Mouse (Mus musculus) thymus, postnatal 10 days (tissue): ENCODE measurements around the gene Xpnpep3.

Experiments
- DNase-seq, 2 experiments: peaks; one replicate each; pipeline ENCODE4 v3.0.0; 2021; ENCODE audit warnings: low spot score in 2 of 2

Xpnpep3 gene

DNA sequence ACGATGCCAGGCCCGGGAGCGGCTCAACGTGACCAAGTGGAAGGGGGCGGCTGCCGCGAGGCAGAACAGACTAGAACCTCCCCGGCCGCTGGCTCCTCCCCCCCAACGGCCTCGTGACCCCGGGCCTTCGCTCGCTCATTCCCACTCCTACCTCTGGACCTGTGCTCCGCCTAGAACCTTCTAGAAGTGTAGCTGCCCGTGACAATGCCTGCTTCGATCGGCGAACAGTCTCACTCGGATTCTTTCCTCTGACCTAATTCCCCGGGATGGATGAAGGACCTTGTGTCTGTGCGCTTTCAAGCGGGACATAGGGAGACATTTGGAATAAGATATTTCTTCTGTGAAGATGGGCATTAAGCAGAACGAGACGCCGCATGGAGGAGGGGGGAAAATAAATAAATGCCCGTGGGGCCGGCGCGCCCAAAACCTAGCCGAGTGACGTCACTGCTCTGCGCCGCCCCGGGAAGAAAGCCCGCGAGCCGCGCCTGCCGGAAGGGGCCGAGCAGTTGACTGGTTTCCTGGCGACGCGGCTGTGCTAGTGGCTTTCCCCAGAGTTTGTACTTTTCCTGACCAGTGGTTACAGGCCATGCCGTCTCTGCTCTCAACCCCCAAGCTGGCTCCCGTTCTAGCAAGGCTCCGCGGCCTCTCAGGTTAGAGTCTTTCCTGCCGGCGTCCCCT is at the start of gene Xpnpep3, which contains the start of gene St13:
Gene Xpnpep3 (plus strand): TSS at position 501 of the 678 bp plus-strand sequence.
Gene St13 (minus strand): TSS at position 440 of the 678 bp plus-strand sequence.
- DNase-seq = peak; percentile 93 to 98

DNA sequence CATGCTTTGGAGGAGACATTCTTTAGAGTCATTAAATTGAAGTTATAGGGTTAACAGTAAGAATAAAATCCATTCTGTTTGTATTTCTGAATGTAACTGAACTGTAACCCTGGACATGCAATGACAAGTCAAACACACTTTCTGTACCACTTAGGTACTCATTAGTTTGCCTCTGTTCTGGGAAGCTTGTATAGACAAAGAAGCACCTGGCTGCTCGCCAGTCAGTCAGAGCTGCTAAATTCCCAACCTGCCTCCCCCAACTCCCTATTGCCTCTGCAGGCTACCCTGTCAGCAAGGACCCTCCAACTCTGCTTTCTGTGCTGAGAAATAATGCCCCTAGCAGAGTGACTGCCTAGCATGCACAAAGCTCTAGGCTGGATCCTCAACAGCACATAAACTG is 49.5 kb upstream of the Xpnpep3 start:
- DNase-seq = no peak

DNA sequence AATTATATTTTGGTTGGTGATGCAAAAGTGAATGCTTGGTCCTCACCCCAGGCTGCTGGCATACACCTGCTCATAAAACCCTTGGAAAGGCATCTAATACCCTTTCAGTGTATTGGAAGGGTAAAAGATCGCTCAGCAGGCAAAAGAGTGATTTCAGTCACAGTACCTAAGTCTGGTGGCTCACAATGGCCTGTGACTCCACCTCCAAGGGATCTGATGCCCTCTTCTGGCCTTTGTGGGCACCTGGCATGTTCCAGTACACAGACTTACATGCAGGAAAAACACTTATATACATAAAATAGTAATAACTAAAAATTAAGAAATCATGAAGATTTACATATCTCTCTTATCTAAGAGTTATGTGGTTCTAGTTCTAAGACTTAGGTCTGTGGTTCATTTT is 47.3 kb upstream of the Xpnpep3 start:
- no peak for DNase-seq

DNA sequence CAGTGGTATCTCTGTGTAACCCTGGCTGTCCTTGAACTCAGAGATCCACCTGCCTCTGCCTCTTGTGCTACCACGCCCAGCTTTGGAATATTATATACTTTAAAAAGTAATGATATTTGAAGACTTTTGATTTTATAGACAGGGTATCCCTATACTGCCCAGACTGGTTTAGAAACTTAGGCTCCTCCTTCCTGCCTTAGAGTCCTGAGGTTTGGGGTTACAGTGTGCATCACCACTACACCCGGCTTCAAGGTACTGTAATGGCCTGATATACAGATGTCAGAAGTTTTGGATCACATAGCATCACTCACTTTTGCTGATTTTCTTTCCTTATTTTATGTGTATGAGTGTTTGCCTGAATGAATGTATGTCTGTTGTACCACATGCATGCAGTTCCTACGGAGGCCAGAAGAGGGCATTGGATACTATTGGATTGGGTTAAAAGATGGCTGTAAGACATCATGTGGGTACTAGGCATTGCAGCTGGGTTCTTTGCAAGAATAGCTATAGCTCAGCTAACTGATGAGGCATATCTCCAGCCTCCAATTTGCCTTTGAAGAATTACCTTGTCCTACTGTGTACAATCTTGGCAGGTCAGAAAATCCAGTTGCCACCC is 44.7 kb upstream of the Xpnpep3 start:
- DNase-seq = peak; percentile 43 to 73

DNA sequence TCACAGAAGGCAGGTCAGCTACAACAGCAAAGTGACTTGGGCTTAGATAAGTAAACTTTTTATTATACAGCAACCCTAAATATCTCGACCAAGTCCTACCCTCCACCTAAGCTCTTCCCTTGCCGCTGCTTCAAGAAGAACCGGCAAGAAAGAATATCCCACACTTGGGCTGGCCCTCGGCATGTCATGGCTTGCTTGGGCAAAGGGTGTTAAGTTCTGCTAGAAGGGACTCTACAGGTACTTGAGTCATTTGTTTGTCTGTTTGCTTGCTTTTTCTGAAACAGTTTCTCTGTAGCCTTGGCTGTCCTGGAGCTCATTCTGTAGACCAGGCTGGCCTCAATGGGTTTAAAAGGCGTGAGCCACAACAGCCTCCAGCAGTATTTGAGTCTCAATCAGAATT is 43.0 kb upstream of the Xpnpep3 start:
- no peak for DNase-seq

DNA sequence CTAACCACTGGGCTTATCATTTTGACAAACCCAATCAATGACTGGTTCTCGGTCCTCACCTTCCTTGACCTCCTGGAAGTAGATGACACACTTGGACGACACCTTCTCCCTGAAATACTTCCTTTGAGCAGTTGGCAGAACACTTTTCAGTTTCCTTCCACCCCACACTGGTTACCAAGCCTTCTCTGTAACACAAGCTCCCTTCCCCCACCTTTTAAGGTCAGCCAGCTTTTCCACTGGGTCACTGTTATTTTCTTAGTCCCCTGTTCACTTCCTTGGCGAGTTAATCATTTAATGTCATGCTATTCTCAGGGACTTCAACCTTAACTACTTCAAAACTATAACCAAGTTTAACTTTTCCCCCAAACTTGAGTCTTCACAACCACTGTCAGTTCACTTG is 41.0 kb upstream of the Xpnpep3 start:
- DNase-seq = no peak

DNA sequence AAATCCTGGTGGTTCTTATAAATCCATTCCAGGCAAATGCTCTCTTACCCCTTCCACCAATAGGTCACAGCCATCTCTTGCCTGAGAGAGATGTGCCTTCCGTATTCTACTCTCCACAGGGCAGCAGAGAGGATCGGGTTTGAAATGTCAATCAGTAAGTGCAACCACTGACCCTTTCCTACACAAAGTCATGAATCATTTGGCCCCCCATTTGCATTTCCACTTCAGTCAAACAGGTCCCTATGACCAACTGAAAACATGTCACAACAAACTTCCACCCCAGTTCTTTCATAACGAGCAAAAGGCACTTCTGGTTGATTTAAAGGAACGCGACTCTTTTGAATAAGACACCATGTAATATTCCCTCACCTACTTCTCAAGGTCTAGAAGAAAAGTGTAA is 40.5 kb upstream of the Xpnpep3 start:
- DNase-seq = no peak

DNA sequence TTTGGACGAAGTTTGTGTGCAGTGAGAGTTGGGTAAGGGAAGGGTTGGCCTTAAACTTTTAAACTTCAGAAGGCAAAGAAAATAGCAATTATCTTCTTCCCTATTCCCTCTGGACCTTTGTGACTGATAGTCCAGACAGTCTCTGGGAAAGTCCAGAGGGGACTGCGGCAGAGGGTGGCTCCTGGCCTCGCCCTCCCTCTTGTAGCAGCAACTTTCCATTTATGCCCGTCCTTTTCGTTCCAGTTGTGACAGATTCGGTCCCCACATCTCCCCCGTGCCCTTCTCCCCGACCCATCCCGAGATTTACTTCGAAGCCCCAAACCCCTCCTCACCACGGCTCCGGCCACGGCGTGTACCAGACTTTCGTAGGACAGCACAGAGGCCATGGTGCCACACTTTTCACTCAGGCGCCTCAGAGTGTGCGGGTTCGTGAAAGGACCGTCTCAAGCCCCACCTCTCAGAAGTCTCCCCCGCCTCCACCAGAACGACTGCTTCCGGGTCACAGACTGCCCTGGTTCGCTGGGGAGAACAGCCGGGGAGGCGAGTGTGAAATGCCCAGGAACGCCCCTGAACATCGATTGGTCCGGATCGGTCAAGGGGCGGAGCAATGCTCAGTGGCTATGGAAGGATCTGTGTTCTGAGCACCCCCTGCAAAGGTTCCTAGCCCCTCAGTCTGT is 39.5 kb upstream of the Xpnpep3 start, which contains the start of gene Slc25a17:
Gene Slc25a17 (minus strand): TSS at position 468 of the 677 bp plus-strand sequence.
- peak; percentile 94 to 96 for DNase-seq

DNA sequence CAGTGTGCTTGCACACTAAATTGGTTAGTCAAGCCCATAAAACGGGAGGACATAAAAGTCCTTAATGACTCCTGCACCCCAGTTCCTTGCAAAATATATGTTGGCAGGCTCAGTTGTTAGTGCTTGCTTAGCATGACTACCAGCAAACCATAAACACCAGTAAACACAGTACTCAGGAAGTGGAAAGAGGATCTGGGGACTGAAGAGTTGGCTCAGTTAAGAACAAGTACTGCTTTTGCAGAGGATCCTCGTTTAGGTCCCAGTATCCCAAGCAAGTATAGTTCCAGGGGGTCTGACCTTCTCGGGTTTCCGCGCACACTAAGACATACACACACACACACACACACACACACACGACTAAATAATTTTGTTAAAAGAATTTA is 38.9 kb upstream of the Xpnpep3 start:
- DNase-seq = peak in 1 of 2 experiments; percentile 7

DNA sequence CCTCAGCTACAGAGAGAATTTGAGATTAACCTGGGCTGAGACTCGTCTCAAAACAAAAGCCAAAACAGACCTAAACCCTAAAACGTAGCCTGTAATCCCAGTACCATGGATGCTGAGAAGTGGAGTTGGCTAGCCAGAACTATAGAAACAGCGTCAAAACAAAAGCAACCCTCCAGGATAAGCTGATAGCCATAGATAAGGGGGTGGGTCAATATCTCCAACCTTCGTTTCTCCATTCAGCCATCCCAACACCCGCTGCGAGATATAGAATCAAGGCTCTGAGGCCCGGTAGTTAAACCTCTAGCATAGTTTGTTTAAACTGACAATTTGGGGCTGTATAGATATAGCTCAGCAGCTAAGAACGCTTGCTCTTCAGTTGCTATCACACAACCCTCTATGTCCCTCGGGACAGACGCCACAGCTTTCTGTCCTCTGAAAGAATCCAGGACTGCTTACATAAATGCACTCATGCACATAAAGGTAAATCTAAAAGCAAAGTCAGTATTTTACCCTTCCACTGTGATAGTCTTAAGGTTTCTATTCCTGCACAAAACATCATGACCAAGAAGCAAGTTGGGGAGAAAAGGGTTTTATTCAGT is 38.4 kb upstream of the Xpnpep3 start:
- no peak for DNase-seq

DNA sequence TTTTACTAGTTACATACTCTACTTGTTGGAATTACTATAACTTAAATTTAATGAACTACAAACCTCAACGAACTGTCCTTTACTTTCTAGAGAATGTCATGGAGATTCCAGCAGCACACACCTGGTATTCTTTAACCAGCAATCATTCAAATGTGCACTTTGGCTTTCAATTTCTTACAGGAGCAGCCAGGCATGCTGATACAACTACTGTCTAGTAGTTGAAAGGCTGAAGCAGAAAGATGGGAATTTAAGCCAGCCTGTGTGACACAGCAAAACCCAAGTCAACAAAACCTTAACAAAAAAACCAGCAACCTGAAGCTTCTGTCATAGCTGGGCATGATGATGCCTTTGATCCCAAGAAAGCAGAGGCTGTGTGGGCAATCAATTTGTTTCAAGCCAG is 37.4 kb upstream of the Xpnpep3 start:
- DNase-seq = no peak

DNA sequence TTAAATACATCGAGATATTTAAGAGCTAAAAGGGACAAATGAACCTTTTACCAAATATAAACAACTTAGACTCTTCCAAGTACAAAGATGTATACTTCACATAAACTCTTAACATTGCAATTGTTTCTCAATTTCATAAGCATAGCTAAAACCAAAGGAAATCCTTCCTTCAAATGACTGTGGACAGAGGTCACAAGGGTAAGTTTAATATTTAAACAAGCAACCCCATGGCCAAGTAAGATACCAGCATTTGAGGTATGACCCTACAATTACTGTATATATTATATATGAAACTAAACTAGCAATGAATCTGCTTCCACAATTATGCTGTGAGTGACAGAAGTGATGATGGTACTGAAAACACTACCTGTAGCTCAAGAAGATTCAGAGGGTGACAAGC is 35.7 kb upstream of the Xpnpep3 start:
- DNase-seq = no peak

DNA sequence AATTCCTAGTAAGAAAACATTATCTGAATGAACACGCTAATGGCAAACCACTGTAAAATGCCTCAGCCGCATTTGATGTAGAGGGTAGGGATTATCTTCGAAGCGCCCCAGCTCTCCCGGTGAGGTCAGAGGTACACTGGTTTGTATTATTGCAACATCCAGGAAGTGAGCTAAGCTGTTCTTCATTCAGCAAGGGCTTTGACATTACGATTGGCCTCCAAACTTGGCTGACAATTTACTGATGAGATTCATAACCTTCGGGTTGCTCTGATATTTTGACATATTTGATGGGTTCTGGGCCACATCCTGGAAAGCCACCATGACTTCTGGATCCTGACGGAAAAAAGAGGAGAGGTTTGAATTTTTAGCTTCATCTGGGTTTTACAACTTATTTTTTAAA is 34.7 kb upstream of the Xpnpep3 start:
- DNase-seq = no peak

DNA sequence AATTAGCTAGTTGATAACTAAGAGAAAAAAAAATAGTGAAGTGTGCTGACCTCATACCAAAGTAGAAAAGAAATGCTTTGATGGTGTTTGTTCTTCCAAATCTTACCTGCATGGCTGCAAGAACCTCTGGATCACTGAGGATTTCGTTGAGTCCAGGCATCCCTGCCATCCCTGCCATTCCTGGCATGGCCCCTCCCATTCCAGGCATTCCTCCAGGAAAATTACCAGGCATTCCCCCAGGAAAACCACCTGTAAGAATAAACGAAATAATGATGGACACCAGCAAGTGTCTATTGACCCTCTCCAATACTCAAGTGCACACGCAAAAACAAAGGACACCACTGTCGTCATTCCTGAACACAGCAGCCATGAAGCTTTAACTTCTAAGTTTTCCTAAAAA is 33.7 kb upstream of the Xpnpep3 start:
- DNase-seq = no peak

DNA sequence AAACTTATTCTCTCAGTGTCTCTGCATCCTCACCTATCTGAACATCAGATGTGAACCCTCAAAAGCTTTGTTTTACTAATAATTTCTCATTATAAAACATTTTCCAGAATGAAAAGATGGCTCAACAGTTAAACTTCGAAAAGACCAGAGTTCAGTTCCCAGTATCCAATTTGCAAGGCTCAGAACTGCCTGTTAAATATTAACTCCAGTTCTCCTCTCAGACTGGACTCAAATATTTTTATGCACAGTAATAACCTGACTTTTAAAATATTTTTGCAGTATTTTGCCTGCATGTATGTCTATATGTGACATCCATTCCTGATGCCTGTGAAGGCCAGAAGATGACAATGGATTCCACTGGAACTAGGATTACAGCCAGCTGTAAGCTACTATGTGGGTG is 31.3 kb upstream of the Xpnpep3 start:
- no peak for DNase-seq

DNA sequence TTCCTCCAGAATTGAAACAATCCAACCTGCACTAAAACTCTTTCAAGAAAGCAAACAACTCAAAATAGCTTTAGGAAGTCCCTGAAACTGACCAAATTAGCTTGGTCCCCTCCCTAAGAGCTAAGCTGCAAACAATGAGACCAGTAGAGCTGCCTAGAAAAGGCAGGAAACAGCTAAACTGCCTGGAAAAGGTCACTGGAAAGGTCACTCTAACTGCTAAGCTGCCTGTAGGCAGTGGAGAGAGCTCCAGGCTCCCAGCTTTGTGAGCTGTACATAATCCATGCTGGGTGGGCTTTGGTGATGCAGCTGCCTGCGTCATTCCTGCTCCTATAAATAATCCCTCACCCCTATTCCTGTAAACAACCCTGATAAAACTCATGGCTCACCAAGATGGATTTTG is 29.6 kb upstream of the Xpnpep3 start:
- no peak for DNase-seq

DNA sequence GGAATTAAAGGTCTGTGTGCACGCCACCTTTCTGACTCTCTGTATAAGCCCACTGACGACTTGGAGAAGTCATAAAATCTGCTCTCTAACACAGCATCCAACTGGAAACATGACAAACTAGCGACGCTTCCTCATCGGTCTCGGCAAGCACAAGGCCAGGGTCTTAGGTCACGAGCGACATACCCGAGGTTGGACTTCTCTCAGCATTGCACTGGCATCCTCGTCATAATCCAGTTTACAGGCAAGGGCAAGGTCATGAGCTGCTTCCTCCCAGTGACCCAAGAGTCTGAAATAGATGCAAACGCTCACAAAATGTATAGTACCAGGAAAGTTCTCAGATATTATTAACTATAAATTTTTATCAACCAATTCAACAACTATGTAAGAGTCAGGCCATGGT is 25.3 kb upstream of the Xpnpep3 start:
- no peak for DNase-seq

DNA sequence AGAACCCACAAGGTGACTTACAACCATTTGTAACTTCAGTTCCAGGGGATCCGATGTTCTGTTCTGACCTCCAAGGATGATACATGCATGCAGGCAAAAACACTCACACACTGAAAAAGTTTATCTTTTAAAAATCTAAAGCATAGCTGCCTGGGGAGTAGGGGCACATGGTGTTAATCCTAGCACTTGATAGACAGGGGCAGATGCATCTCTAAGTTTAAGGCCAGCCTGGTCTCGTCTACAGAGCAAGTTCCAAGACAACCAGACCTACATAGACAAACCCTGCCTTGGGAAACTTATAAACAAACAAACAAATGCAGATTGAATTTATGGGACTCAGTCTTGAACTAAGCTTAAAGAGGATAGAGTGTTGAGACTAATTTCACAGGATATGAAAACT is 21.1 kb upstream of the Xpnpep3 start:
- no peak for DNase-seq

DNA sequence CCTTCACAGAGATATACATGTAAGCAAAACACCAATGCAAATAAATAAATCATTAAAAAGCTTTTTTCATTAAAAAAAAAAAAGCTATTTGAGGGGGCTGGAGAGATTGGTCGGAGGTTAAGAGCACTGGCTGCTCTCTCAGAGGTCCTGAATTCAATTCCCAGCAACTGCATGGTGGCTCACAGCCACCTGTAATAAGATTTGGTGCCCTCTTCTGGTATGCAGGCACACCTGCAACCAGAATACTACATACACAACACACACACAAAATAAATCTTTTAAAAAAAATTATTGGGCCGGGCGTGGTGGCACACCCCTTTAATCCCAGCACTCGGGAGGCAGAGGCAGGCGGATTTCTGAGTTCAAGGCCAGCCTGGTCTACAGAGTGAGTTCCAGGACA is 13.6 kb upstream of the Xpnpep3 start:
- peak in 1 of 2 experiments; percentile 9 for DNase-seq

DNA sequence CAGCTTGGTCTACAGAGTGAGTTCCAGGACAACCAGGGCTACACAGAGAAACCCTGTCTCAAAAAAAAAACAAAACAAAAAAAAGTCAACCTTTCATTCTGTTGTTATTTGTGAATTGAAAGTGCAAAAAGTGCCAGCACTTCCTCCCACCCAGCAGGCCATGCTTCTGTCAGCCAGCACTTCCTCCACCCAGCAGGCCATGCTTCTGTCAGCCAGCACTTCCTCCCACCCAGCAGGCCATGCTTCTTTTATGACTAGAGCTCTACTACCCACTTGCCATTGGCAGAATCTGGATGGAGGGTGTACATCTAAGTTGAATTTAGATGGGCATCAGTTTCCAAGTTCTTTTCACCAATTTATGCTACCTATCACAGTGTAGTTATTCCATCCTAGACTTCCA is 6.9 kb upstream of the Xpnpep3 start:
- DNase-seq = peak; percentile 12 to 21

DNA sequence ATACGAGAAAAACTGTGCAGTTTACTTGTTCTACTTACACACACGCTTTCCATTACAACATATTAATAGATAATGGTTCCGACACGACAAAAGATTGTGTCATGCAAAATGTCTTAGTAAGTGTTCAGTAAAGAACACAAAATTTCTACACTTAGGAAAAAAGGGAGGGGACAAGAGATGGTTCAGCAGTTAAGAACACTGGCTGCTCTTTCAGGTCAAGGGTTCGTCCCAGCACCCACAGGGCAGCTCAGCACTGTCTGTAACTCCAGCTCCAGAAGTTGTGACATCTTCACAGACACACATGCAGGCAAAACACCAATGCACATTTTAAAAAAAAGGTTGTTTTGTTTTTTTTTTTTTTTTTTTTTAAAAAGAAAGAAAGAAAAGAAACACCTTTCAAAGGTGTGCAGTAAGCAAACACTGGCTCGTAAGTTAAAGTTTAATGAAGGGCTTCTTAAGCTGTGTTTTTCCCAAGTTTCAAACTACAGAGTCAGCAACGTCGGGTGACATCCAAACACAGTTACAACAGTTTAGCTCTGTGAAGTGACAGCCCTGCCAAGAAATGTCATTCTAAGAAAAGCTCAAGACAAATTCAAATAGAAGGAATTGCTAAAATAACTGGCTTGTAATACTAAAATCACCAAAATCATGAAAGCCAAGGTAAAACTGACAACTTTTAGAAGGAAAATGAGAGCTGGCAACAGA is 5.6 kb upstream of the Xpnpep3 start:
- DNase-seq = no peak

DNA sequence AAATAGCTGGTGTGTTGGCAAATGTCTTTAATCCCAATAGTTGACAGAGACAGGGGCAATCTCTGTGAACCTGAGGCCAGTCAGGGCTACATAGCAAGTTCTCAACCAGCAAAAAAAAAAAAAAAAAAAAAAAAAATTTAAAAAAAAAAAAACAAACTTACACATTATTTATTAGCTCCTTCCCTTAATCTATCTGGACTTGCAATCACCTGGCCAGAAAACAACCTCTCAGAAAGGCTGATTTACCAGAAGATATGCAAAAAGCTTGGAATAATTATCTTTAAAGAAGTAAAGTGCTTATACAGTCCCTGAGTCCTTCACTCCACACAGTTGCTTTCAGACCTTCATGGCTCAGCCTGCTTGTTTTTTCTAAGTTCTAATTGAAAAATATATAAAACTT is 1.7 kb upstream of the Xpnpep3 start:
- DNase-seq = no peak
